Mouse (Mus musculus) neural tube, embryonic 11.5 days (tissue): ENCODE data around the gene Gpr62. TPM values are rescaled to one million over a fixed set of nuclear protein-coding genes. Genes with fewer than 3 reads are reported as not detected.
A peak's percentile ranks its signal among the peaks of the same experiment; 100 is the strongest.

Experiments used
- ATAC-seq: fragments of 200-750 bp; cut with Nextera tagmentation; 2 replicates; pipeline ENCODE4 v1.8.0; 2017; ENCODE audit warnings: moderate number of reproducible peaks, mild to moderate bottlenecking, moderate TSS enrichment, moderate library complexity; ENCODE audit not compliant: insufficient read depth, low FRiP score, low TSS enrichment
- DNase-seq: peaks from one replicate; pipeline ENCODE4 v3.0.0-alpha.2; 2015; ENCODE audit warnings: low spot score
- H3K27ac ChIP-seq: fragments of 300-500 bp; sonication (generic); 2 replicates; pipeline ENCODE4 v1.5.1; 2014; ENCODE audit warnings: low read depth, mild to moderate bottlenecking, low read length
- H3K27me3 ChIP-seq: fragments of 300-500 bp; sonication (generic); 2 replicates; pipeline ENCODE4 v1.6.1; 2014; ENCODE audit warnings: mild to moderate bottlenecking, low read length, mixed read lengths; ENCODE audit not compliant: control insufficient read depth, insufficient read depth
- H3K36me3 ChIP-seq: fragments of 300-500 bp; sonication (generic); 2 replicates; pipeline ENCODE4 v1.6.1; 2014; ENCODE audit warnings: mild to moderate bottlenecking, low read length, moderate library complexity, mixed read lengths; ENCODE audit not compliant: control insufficient read depth, insufficient read depth
- H3K4me1 ChIP-seq: fragments of 300-500 bp; sonication (generic); 2 replicates; pipeline ENCODE4 v1.6.1; 2014; ENCODE audit warnings: low read length, mixed read lengths; ENCODE audit not compliant: control insufficient read depth, insufficient read depth
- H3K4me2 ChIP-seq: fragments of 300-500 bp; sonication (generic); 2 replicates; pipeline ENCODE4 v1.6.1; 2014; ENCODE audit warnings: low read depth, mild to moderate bottlenecking, moderate library complexity
- H3K4me3 ChIP-seq: fragments of 300-500 bp; sonication (generic); 2 replicates; pipeline ENCODE4 v1.5.1; 2014; ENCODE audit warnings: low read depth, low read length
- H3K9ac ChIP-seq: fragments of 300-500 bp; sonication (generic); 2 replicates; pipeline ENCODE4 v1.6.1; 2014; ENCODE audit warnings: mild to moderate bottlenecking, low read length
- H3K9me3 ChIP-seq: fragments of 300-500 bp; sonication (generic); 2 replicates; pipeline ENCODE4 v1.6.1; 2016; ENCODE audit warnings: low read length; ENCODE audit not compliant: control insufficient read depth
- WGBS: fragments of 180-500 bp; shearing (Covaris S2); extraction: QIAGEN DNeasy Blood & Tissue Kit; methylation state at CpG from one replicate; pipeline ENCODE4 v1.1.7; 2014; 5-methylcytosine and 5-hydroxymethylcytosine counted together
- polyA plus RNA-seq: library from polyadenylated mRNA; unstranded; fragments of >200 nt; fragmentation: Nextera tagmentation; extraction: Ambion mirVana; gene quantifications from 2 replicates; pipeline ENCODE4 v1.2.1, GENCODE M21; 2014

The Gpr62 gene
- polyA plus RNA-seq, 1 experiment from 2014 or later = 0.23 TPM

GRCm38 (mm10) chr9:106449947-106450346 is 15.8 kb downstream of the Gpr62 start:
- Histone ChIP-seq H3K36me3 (no peaks in the 10 kb centered on the region; the same call in 1 of the 2 replicates), H3K4me3 (no peak overlapping the region), H3K9me3 (no peaks in the 10 kb centered on the region), H3K9ac (no peak overlapping the region), H3K4me1 (peaks cover 41% of the 10 kb centered on the region), H3K27ac (no peak overlapping the region), H3K27me3 (no peaks in the 10 kb centered on the region), H3K4me2 (no peak overlapping the region)
- DNase-seq = no peak
- no peak for ATAC-seq
- WGBS = 94% methylated on average over 8 of the region's 8 CpGs

- no peak for ATAC-seq
- Histone ChIP-seq H3K27ac (no peak overlapping the region), H3K4me3 (peak overlapping the region; percentile 36), H3K4me2 (peak overlapping the region; percentile 69), H3K27me3 (no peaks in the 10 kb centered on the region), H3K36me3 (no peaks in the 10 kb centered on the region; the same call in 1 of the 2 replicates), H3K4me1 (peaks cover 41% of the 10 kb centered on the region), H3K9ac (peak overlapping the region; percentile 60), H3K9me3 (no peaks in the 10 kb centered on the region)
- WGBS = 2% methylated on average over 23 of the region's 23 CpGs
- DNase-seq = peak; percentile 76
Measured at GRCm38 (mm10) chr9:106448498-106449031, 17.2 kb downstream of the Gpr62 start.

GRCm38 (mm10) chr9:106447951-106448350 is 17.8 kb downstream of the Gpr62 start:
- Histone ChIP-seq H3K4me2 (peak overlapping the region; percentile 79), H3K36me3 (no peaks in the 10 kb centered on the region; the same call in 1 of the 2 replicates), H3K9ac (no peak overlapping the region; the same call in 1 of the 2 replicates), H3K9me3 (no peaks in the 10 kb centered on the region), H3K27me3 (no peaks in the 10 kb centered on the region), H3K27ac (no peak overlapping the region), H3K4me1 (peaks cover 38% of the 10 kb centered on the region), H3K4me3 (peak overlapping the region; percentile 39; the same call in 1 of the 2 replicates)
- DNase-seq (no peak), ATAC-seq (peak; percentile 13; the same call in 1 of the 2 replicates)
- WGBS = 40% methylated on average over 9 of the region's 9 CpGs

- H3K27ac ChIP-seq = no peak within 1 kb of the TSS
- no peaks in the 10 kb centered on the region for H3K9me3 ChIP-seq
- H3K27me3 ChIP-seq = no peaks in the 10 kb centered on the region
- ATAC-seq (peak; percentile 80), DNase-seq (peak; percentile 92)
- H3K4me1 ChIP-seq = peaks cover 32% of the 10 kb centered on the region
- peak within 1 kb of the TSS; percentile 65 for H3K9ac ChIP-seq
- no peaks in the 10 kb centered on the region; the same call in 1 of the 2 replicates for H3K36me3 ChIP-seq
- H3K4me3 ChIP-seq = peak within 1 kb of the TSS; percentile 39
- WGBS = 0% methylated on average over 24 of the region's 24 CpGs
- peak within 1 kb of the TSS; percentile 79 for H3K4me2 ChIP-seq
Measured at GRCm38 (mm10) chr9:106447348-106447747, 18.4 kb downstream of the Gpr62 start, which contains the start of the genes Abhd14b and Abhd14a. TSS of gene Abhd14b (plus strand) at chr9:106447459. TSS of gene Abhd14a (minus strand) at chr9:106447678.

GRCm38 (mm10) chr9:106444836-106445235 is 20.9 kb downstream of the Gpr62 start:
- Histone ChIP-seq H3K27ac (no peak overlapping the region), H3K9ac (no peak overlapping the region), H3K36me3 (no peaks in the 10 kb centered on the region; the same call in 1 of the 2 replicates), H3K4me2 (no peak overlapping the region), H3K4me1 (peaks cover 16% of the 10 kb centered on the region), H3K4me3 (no peak overlapping the region), H3K9me3 (no peaks in the 10 kb centered on the region), H3K27me3 (no peaks in the 10 kb centered on the region)
- WGBS = 81% methylated on average over 4 of the region's 4 CpGs
- no peak for ATAC-seq
- DNase-seq = no peak

GRCm38 (mm10) chr9:106442680-106443079 is 23.1 kb downstream of the Gpr62 start:
- no peaks in the 10 kb centered on the region for H3K9me3 ChIP-seq
- no peak overlapping the region for H3K4me2 ChIP-seq
- H3K4me3 ChIP-seq = no peak overlapping the region
- H3K27ac ChIP-seq = no peak overlapping the region
- 83% methylated on average over 5 of the region's 5 CpGs for WGBS
- no peak overlapping the region for H3K9ac ChIP-seq
- DNase-seq = no peak
- H3K4me1 ChIP-seq = peaks cover 7% of the 10 kb centered on the region
- no peaks in the 10 kb centered on the region; the same call in 1 of the 2 replicates for H3K36me3 ChIP-seq
- H3K27me3 ChIP-seq = no peaks in the 10 kb centered on the region
- ATAC-seq = no peak

- Histone ChIP-seq H3K9me3 (no peaks in the 10 kb centered on the region), H3K36me3 (peaks cover 8% of the 10 kb centered on the region), H3K4me2 (no peak overlapping the region), H3K4me1 (peaks cover 7% of the 10 kb centered on the region; the same call in 1 of the 2 replicates), H3K9ac (no peak overlapping the region), H3K27me3 (no peaks in the 10 kb centered on the region), H3K27ac (no peak overlapping the region), H3K4me3 (no peak overlapping the region)
- DNase-seq (no peak), ATAC-seq (no peak)
- WGBS = 85% methylated on average over 9 of the region's 9 CpGs
Measured at GRCm38 (mm10) chr9:106436566-106436965, 29.2 kb downstream of the Gpr62 start.

- H3K36me3 ChIP-seq = peaks cover 11% of the 10 kb centered on the region
- WGBS = 66% methylated on average over 5 of the region's 7 CpGs
- DNase-seq = no peak
- H3K4me3 ChIP-seq = no peak overlapping the region
- peaks cover 14% of the 10 kb centered on the region for H3K4me1 ChIP-seq
- no peaks in the 10 kb centered on the region for H3K27me3 ChIP-seq
- no peaks in the 10 kb centered on the region for H3K9me3 ChIP-seq
- ATAC-seq = no peak
- no peak overlapping the region for H3K9ac ChIP-seq
- no peak overlapping the region for H3K4me2 ChIP-seq
- H3K27ac ChIP-seq = no peak overlapping the region
Measured at GRCm38 (mm10) chr9:106433389-106433788, 32.3 kb downstream of the Gpr62 start.

- ATAC-seq (no peak), DNase-seq (no peak)
- peaks cover 7% of the 10 kb centered on the region for H3K4me1 ChIP-seq
- H3K9ac ChIP-seq = peak overlapping the region; percentile 98
- H3K4me2 ChIP-seq = peak overlapping the region; percentile 79
- peaks cover 11% of the 10 kb centered on the region for H3K36me3 ChIP-seq
- peak overlapping the region; percentile 79 for H3K4me3 ChIP-seq
- H3K27me3 ChIP-seq = no peaks in the 10 kb centered on the region
- WGBS = 2% methylated on average over 4 of the region's 4 CpGs
- no peaks in the 10 kb centered on the region for H3K9me3 ChIP-seq
- H3K27ac ChIP-seq = peak overlapping the region; percentile 78; the same call in 1 of the 2 replicates
Measured at GRCm38 (mm10) chr9:106430015-106430264, 35.8 kb downstream of the Gpr62 start.
